Mouse (Mus musculus) spleen, postnatal 36 days (tissue): ENCODE results near the gene Ccdc9b.

ENCODE experiments used
- DNase-seq, 2 experiments: peaks; one replicate each; pipeline ENCODE4 v3.0.0; 2022; ENCODE audit warnings: low spot score in 2 of 2, mixed read lengths in 1 of 2

Ccdc9b gene

GRCm38 (mm10) chr2:118776295-118776694 is 13.8 kb upstream of the Ccdc9b start:
- no peak for DNase-seq

GRCm38 (mm10) chr2:118775846-118776245 is 13.4 kb upstream of the Ccdc9b start:
- DNase-seq = no peak

GRCm38 (mm10) chr2:118775396-118775795 is 12.9 kb upstream of the Ccdc9b start:
- no peak for DNase-seq

GRCm38 (mm10) chr2:118774536-118774935 is 12.1 kb upstream of the Ccdc9b start:
- no peak for DNase-seq

GRCm38 (mm10) chr2:118772158-118772874 is 9.9 kb upstream of the Ccdc9b start, which contains the start of gene Phgr1:
Gene Phgr1 (plus strand): TSS chr2:118772769.
- DNase-seq = no peak

GRCm38 (mm10) chr2:118766041-118767033 is 3.9 kb upstream of the Ccdc9b start:
- no peak for DNase-seq

- DNase-seq = no peak
Observed at GRCm38 (mm10) chr2:118764875-118765274, 2.4 kb upstream of the Ccdc9b start.

- DNase-seq = peak in 1 of 2 experiments; percentile 39
Observed at GRCm38 (mm10) chr2:118764094-118764831, 1.8 kb upstream of the Ccdc9b start.

- no peak for DNase-seq
Observed at GRCm38 (mm10) chr2:118763469-118763868, 1.0 kb upstream of the Ccdc9b start.

- DNase-seq = no peak
Observed at GRCm38 (mm10) chr2:118762784-118763148, 305 bp upstream of the Ccdc9b start.

- DNase-seq = no peak
Observed at GRCm38 (mm10) chr2:118761358-118761757, 1.1 kb downstream of the Ccdc9b start.

GRCm38 (mm10) chr2:118760311-118761025 is 2.0 kb downstream of the Ccdc9b start:
- DNase-seq = no peak

GRCm38 (mm10) chr2:118759828-118760227 is 2.6 kb downstream of the Ccdc9b start:
- peak; percentile 76 to 80 for DNase-seq

GRCm38 (mm10) chr2:118756103-118756502 is 6.4 kb downstream of the Ccdc9b start:
- DNase-seq = no peak

- DNase-seq = no peak
Observed at GRCm38 (mm10) chr2:118755407-118755806, 7.1 kb downstream of the Ccdc9b start.

- DNase-seq = no peak
Observed at GRCm38 (mm10) chr2:118754143-118754542, 8.3 kb downstream of the Ccdc9b start.

GRCm38 (mm10) chr2:118752792-118753108 is 9.7 kb downstream of the Ccdc9b start:
- no peak for DNase-seq

- DNase-seq = no peak
Observed at GRCm38 (mm10) chr2:118751896-118752791, 10.3 kb downstream of the Ccdc9b start.

GRCm38 (mm10) chr2:118750476-118750875 is 12.0 kb downstream of the Ccdc9b start:
- no peak for DNase-seq

GRCm38 (mm10) chr2:118749341-118749884 is 13.0 kb downstream of the Ccdc9b start:
- no peak for DNase-seq
